Mouse (Mus musculus): ENCODE results near the gene Jag1. TPM values are rescaled to one million over a fixed set of nuclear protein-coding genes. Genes with fewer than 3 reads are reported as not detected.

Gene Jag1
- polyA plus RNA-seq, 1 experiment, result 4.0 TPM

GRCm38 (mm10) chr2:137081001-137081400 lies 35.4 kb downstream of the Jag1 start:
- Histone ChIP-seq H3K79me2 (ENCODE audit: control insufficient read depth, insufficient read depth) (peaks cover 9% of the 10 kb centered on the region), H3K36me3 (ENCODE audit: control insufficient read depth, insufficient read depth) (peaks cover 34% of the 10 kb centered on the region), H3K27me3 (ENCODE audit: control insufficient read depth, insufficient read depth, insufficient read length) (no peaks in the 10 kb centered on the region), H3K4me3 (ENCODE audit: insufficient read depth, poor library complexity, severe bottlenecking) (no peak overlapping the region), H3ac (ENCODE audit: control insufficient read depth, insufficient read length, low read depth) (no peak overlapping the region), H3K79me3 (ENCODE audit: low read depth) (peaks cover 1% of the 10 kb centered on the region)
- TF ChIP-seq MYOD1 (IDR thresholded peaks at IDR 0.05; ENCODE audit: control insufficient read depth, insufficient read length, low read depth) (no peak), CEBPB (IDR thresholded peaks at IDR 0.05; ENCODE audit: low read depth) (no peak), USF1 (IDR thresholded peaks at IDR 0.05; ENCODE audit: low read depth) (no peak)

DNA sequence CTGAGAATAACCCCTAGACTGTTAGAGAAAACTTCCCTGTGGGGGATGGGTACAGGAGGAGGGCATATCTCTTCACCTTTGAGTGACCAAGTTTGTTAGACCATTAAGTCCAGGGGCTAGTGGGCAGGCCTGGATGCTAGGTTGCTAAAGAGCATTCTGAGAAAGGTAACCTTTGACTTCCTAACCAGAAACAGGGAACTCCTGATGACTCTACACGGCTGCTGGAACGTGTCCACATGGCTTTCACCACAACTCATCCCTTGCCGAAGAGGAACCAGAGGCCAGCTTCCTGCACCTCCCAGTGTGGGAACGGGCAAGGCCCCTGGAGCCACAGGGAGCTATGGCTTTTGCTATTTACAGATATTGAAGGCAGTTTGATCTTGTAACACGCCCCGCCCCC lies 36.0 kb downstream of the Jag1 start:
- H3K79me3 ChIP-seq (ENCODE audit: low read depth), result peaks cover 1% of the 10 kb centered on the region
- TF ChIP-seq CTCF (IDR thresholded peaks at IDR 0.05; ENCODE audit: control insufficient read depth, insufficient read depth, insufficient read length) (no peak), MYOG (IDR thresholded peaks at IDR 0.05; ENCODE audit: control insufficient read depth, extremely low read depth, insufficient read length) (no peak), MYOD1 (IDR thresholded peaks at IDR 0.05; ENCODE audit: control insufficient read depth, insufficient read length, low read depth) (no peak), MAX (IDR thresholded peaks at IDR 0.05) (no peak), USF1 (IDR thresholded peaks at IDR 0.05; ENCODE audit: low read depth) (no peak), FOSL1 (IDR thresholded peaks at IDR 0.05; ENCODE audit: insufficient read depth, low read length, poor library complexity, severe bottlenecking) (no peak), CEBPB (IDR thresholded peaks at IDR 0.05; ENCODE audit: low read depth) (no peak)
- H3K36me3 ChIP-seq (ENCODE audit: control insufficient read depth, insufficient read depth), result peaks cover 30% of the 10 kb centered on the region
- H3K79me2 ChIP-seq (ENCODE audit: control insufficient read depth, insufficient read depth), result peaks cover 9% of the 10 kb centered on the region
- H3K27me3 ChIP-seq (ENCODE audit: control insufficient read depth, insufficient read depth, insufficient read length), result no peaks in the 10 kb centered on the region
- H3K4me3 ChIP-seq (ENCODE audit: insufficient read depth, poor library complexity, severe bottlenecking), result no peak overlapping the region
- H3ac ChIP-seq (ENCODE audit: control insufficient read depth, insufficient read length, low read depth), result no peak overlapping the region

DNA sequence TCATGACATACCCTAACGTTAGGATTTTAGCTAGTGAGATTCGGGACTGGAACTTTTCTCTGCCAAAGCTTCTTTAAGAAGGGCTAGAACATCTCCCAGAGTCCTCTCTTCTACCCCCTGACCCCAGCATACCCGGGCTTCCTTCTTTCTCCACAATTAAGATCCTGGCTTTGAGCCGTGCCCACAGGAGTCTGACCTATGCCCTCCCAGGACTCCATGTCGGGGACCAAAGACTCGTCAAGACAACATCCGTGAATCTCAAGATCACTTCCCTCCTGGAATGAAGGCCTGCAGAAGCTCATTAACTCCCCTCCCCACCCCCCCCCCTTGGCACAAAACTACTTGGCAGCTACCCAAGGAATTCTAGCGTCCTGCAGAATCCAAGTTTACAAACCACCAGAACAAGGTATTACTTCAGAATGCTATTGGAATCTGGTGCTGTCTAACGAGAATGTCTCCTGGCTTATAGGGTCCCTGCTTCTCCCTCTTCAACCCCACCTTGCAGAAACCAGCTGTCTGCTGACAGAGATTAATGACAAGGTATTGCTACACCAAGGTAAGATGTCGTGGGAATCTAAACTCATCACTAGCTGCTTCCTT lies 36.6 kb downstream of the Jag1 start:
- TF ChIP-seq MYOG (IDR thresholded peaks at IDR 0.05; ENCODE audit: control insufficient read depth, extremely low read depth, insufficient read length) (no peak), CTCF (IDR thresholded peaks at IDR 0.05; ENCODE audit: control insufficient read depth, insufficient read depth, insufficient read length) (no peak), MYOD1 (IDR thresholded peaks at IDR 0.05; ENCODE audit: control insufficient read depth, insufficient read length, low read depth) (no peak), FOSL1 (IDR thresholded peaks at IDR 0.05; ENCODE audit: insufficient read depth, low read length, poor library complexity, severe bottlenecking) (no peak), CEBPB (IDR thresholded peaks at IDR 0.05; ENCODE audit: low read depth) (no peak), USF1 (IDR thresholded peaks at IDR 0.05; ENCODE audit: low read depth) (no peak)
- Histone ChIP-seq H3K36me3 (ENCODE audit: control insufficient read depth, insufficient read depth) (peaks cover 25% of the 10 kb centered on the region), H3K4me3 (ENCODE audit: insufficient read depth, poor library complexity, severe bottlenecking) (no peak overlapping the region), H3ac (ENCODE audit: control insufficient read depth, insufficient read length, low read depth) (no peak overlapping the region), H3K79me3 (ENCODE audit: low read depth) (peaks cover 1% of the 10 kb centered on the region), H3K79me2 (ENCODE audit: control insufficient read depth, insufficient read depth) (peaks cover 9% of the 10 kb centered on the region), H3K27me3 (ENCODE audit: control insufficient read depth, insufficient read depth, insufficient read length) (no peaks in the 10 kb centered on the region)

DNA sequence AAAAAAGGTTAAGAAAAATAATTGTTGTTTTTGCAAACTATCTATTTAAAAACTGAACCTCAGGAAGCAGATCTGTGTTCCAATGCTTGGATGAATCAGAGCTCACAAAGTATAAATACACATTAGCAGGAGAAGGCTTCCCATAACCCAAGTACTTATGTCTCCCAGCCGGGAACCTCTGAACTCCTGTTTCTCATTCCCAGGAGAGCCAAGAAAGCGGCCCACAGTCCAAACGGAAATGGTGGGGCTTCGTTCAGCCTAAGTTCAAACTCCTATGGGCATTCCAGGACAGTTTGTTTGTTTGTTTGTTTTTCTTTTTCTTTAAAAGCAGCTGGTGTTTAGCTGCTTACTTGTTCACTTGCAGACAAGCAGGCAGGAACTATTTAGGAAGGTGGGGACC lies 37.7 kb downstream of the Jag1 start:
- no peak overlapping the region for H3K4me3 ChIP-seq (ENCODE audit: insufficient read depth, poor library complexity, severe bottlenecking)
- peaks cover 9% of the 10 kb centered on the region for H3K79me2 ChIP-seq (ENCODE audit: control insufficient read depth, insufficient read depth)
- H3K79me3 ChIP-seq (ENCODE audit: low read depth), result peaks cover 1% of the 10 kb centered on the region
- H3K36me3 ChIP-seq (ENCODE audit: control insufficient read depth, insufficient read depth), result peaks cover 18% of the 10 kb centered on the region
- no peaks in the 10 kb centered on the region for H3K27me3 ChIP-seq (ENCODE audit: control insufficient read depth, insufficient read depth, insufficient read length)
- no peak overlapping the region for H3ac ChIP-seq (ENCODE audit: control insufficient read depth, insufficient read length, low read depth)
- no peak for TF ChIP-seq CEBPB (IDR thresholded peaks at IDR 0.05; ENCODE audit: low read depth)
- no peak for TF ChIP-seq MYOD1 (IDR thresholded peaks at IDR 0.05; ENCODE audit: control insufficient read depth, insufficient read length, low read depth)
- no peak for TF ChIP-seq CTCF (IDR thresholded peaks at IDR 0.05; ENCODE audit: control insufficient read depth, insufficient read depth, insufficient read length)
- TF ChIP-seq USF1 (IDR thresholded peaks at IDR 0.05; ENCODE audit: low read depth), result no peak
- no peak for TF ChIP-seq MAX (IDR thresholded peaks at IDR 0.05)
- no peak for TF ChIP-seq MYOG (IDR thresholded peaks at IDR 0.05; ENCODE audit: control insufficient read depth, extremely low read depth, insufficient read length)

DNA sequence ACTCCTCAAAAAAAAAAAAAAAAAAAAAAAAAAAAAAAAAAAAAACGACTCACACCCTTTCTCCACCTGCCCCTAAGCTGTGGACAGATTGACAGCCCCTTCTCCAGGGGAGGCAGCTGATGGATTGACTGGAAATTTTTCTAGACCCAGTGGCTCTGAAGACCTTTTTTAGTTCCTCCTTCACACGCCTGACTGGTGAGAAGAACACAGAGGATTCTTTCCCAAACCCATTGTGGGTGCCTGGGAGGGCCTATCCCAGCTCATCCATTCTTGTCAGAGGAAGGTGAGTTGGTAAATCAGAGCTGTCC lies 42.2 kb downstream of the Jag1 start:
- H3K79me2 ChIP-seq (ENCODE audit: control insufficient read depth, insufficient read depth), result no peaks in the 10 kb centered on the region
- no peaks in the 10 kb centered on the region for H3K27me3 ChIP-seq (ENCODE audit: control insufficient read depth, insufficient read depth, insufficient read length)
- peaks cover 4% of the 10 kb centered on the region for H3K36me3 ChIP-seq (ENCODE audit: control insufficient read depth, insufficient read depth)
- H3ac ChIP-seq (ENCODE audit: control insufficient read depth, insufficient read length, low read depth), result no peak overlapping the region
- no peaks in the 10 kb centered on the region for H3K79me3 ChIP-seq (ENCODE audit: low read depth)
- no peak overlapping the region for H3K4me3 ChIP-seq (ENCODE audit: insufficient read depth, poor library complexity, severe bottlenecking)
- TF ChIP-seq MYOG (IDR thresholded peaks at IDR 0.05; ENCODE audit: control insufficient read depth, extremely low read depth, insufficient read length) (no peak), CTCF (IDR thresholded peaks at IDR 0.05; ENCODE audit: control insufficient read depth, insufficient read depth, insufficient read length) (no peak), CEBPB (IDR thresholded peaks at IDR 0.05; ENCODE audit: low read depth) (no peak), FOSL1 (IDR thresholded peaks at IDR 0.05; ENCODE audit: insufficient read depth, low read length, poor library complexity, severe bottlenecking) (no peak), MYOD1 (IDR thresholded peaks at IDR 0.05; ENCODE audit: control insufficient read depth, insufficient read length, low read depth) (no peak), USF1 (IDR thresholded peaks at IDR 0.05; ENCODE audit: low read depth) (no peak), MAX (IDR thresholded peaks at IDR 0.05) (no peak)

Data from C2C12 (cell line).